Mouse (Mus musculus): ENCODE data around the gene Dynlt1f.
"Not testable (repeated sequence)": the region's sequence is repeated elsewhere in the genome, so short reads cannot be mapped to it uniquely, and the experiment has no call there.

Dynlt1f gene

GRCm38 (mm10) chr17:6655567-6656281, at the start of gene Dynlt1f:
Gene Dynlt1f (minus strand): TSS chr17:6655900.
- DNase-seq (ENCODE audit: low spot score in 2 of 2) = peak in 1 of 2 experiments; percentile 63

GRCm38 (mm10) chr17:6703381-6704270, 47.9 kb upstream of the Dynlt1f start:
- DNase-seq (ENCODE audit: low spot score in 2 of 2) = not testable (repeated sequence)

DNA sequence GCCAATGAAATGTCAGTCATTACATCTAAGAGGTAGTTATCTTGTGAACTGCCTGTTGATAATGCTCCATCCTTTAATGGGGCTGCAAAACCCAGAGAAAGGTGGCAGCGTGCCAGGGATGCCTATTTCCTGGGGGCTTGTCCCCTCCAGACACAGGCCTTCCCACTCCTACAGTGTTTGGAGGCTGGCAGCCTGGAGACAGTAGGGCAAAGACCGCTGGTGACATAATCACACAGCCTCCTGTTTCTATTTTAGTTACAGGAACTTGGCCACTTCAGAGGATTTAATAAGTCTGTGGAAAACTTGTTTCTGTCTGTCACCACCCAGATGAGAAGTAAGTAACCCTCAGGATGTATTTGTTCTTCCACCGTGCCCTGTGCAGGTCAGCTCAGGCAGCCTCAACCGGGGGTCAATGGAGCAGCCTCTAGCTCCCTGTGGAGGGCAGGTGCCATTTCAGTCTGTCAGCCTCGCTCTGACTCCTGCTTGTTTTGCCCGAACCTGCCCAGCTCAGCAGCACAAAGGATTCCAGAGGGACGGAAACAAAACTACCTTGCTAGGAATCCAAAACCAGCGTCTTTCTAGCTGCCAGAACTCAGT, 47.0 kb upstream of the Dynlt1f start:
- DNase-seq (ENCODE audit: low spot score in 2 of 2) = not testable (repeated sequence)

DNA sequence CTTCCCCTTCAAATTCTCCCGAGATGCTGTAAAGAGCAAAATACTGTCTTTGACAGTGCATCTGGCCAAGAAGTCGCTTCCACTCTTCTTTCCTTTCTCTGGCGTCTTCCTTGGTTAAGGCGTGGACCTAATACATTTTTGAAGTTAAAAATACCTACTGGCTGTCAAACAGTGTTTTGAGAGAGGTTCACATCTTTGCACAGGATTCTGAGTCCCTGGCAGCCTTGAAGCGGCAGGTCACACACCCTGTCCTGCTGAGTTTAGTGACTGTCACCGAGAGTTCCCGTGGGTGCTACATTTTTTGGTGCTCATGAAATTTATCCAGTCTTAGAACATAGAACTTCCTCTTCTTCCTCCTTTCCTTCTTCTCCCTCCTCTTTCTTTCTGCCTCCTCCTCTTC, 44.4 kb upstream of the Dynlt1f start:
- DNase-seq (ENCODE audit: low spot score in 2 of 2) = not testable (repeated sequence)

DNA sequence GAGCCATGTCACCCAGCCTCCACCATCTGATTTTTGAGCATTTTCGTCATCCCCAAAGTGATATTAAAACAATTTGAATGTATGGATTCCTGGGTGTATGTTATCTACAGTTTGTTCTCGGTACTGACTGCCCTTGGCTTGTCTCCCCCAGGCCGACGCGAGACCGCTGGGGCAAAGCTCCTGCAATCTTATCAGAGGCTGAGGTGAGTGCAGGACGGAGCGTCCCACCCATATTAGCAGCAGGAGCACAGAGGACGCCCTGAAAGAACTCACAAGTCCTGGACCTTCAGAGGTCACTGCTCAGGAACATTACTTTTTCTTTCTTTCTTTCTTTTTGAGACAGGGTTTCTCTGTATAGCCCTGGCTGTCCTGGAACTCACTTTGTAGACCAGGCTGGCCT, 43.8 kb upstream of the Dynlt1f start:
- DNase-seq (ENCODE audit: low spot score in 2 of 2) = not testable (repeated sequence)

GRCm38 (mm10) chr17:6697224-6697775, 41.6 kb upstream of the Dynlt1f start:
- DNase-seq (ENCODE audit: low spot score in 2 of 2) = peak in 1 of 2 experiments; percentile 63

DNA sequence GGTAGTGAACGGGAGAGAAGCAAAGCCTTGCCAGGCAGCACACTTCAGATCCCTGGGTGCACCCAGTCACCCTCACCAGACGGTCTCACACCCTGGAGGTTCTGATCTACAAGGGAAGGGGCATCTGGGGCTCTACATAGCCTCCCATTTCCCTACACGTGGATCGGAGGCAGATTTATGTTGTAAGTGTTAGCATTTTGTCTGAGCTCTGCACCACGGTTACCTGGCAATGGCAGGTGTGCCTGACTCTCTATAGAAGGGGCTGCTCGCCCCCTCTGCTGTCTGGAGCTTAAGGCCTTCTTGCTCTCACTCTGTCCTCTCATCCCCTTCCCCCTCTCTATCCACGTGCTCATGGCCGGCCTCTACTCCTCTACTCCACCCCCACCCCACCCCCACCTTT, 40.8 kb upstream of the Dynlt1f start:
- not testable (repeated sequence) for DNase-seq (ENCODE audit: low spot score in 2 of 2)

DNA sequence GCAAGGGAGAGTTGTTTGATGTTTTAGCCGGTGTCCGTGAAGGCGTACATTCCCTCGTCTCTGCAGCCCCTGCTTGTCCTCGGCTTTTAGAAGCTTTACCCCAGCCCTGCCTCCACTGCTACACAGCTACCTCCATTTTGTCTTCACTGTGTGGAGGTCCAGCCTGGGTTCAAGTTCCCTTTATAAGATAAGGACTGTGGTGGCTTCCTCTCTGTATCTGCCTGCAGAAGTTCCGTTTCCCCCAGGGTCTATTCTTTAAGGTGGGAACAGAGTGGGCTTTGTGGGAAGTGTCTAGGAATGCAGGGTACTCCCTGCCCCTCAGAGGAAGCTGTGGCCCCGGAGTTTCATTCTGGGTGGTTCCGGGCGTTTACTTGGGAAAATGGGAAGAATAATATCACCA, 40.0 kb upstream of the Dynlt1f start:
- not testable (repeated sequence) for DNase-seq (ENCODE audit: low spot score in 2 of 2)

DNA sequence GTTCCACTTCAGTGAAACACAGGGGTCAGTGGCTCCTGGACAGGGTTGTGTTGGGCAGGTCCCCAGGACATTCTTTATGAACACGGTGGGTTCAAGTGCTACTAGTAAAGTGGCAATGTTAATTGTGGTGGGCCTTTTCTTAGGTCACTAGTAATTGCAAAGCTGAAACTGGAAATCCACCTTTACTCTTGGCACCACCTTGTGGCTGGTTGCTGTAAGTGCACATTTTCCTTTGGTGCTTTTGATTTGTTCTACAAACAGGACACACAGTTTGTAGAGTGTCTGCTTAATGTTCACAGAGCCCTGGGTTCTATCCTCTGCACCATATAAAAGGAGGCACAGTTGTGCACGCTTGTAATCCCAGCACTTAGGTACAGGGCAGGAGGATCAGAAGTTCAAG, 35.9 kb upstream of the Dynlt1f start:
- DNase-seq (ENCODE audit: low spot score in 2 of 2) = peak; percentile 97 to 98

GRCm38 (mm10) chr17:6689344-6689743, 33.6 kb upstream of the Dynlt1f start:
- DNase-seq (ENCODE audit: low spot score in 2 of 2) = not testable (repeated sequence)

DNA sequence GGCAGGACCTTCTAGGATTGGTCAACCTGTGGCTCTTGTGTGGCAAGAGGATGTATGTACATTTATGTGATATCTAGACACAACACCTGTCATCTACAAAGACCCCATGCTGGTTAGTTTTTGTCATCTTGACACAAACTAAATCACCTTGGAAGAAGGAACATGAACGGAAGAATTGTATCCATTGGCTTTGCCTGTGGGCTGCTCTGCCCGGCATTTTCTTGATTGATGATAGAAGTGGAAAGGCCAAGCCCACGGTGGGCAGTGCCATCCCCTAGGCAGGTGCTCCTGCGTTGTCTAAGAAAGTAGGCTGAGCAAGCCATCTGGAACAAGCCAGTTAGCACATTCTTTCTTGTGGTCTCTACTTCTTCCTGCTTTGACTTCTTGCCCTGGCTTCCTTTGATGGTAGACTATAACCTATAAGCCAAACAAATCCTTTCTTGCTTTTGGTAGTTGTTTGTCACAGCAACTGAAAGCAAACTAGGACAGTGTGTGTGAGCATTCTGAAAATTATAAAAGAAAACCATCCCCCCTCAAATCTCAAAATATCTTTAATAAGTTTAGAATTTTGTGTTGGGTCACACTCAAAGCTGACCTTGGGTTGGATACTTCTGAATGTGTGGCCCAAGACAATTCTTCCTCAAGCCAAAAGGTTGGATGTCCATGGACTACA, 30.7 kb upstream of the Dynlt1f start:
- DNase-seq (ENCODE audit: low spot score in 2 of 2) = not testable (repeated sequence)

DNA sequence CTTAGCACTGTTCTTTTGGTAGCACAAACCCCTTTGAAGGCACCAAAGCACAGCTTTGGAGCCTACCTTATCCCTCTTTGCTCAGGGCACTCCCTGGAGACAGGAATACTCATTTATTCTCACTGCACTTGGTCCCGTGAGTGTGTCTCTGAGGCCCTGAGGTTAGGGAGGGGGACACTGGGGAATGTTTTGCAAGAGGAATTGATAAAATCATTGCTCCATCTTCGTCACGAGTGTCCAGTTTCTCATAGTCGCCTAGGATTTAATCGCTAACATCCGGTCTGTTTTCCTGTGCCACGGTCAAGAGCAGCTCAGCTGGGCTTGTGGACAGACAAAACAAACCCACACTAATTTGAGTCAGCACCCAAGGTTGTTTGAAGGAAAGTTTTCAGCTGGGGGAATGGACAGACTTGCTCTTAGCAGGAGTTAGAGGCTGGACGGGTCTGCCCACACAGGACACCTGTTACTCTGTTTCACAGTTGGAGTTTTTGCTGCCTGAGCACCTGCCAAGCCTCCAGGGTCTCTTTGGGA, 29.7 kb upstream of the Dynlt1f start:
- not testable (repeated sequence) for DNase-seq (ENCODE audit: low spot score in 2 of 2)

DNA sequence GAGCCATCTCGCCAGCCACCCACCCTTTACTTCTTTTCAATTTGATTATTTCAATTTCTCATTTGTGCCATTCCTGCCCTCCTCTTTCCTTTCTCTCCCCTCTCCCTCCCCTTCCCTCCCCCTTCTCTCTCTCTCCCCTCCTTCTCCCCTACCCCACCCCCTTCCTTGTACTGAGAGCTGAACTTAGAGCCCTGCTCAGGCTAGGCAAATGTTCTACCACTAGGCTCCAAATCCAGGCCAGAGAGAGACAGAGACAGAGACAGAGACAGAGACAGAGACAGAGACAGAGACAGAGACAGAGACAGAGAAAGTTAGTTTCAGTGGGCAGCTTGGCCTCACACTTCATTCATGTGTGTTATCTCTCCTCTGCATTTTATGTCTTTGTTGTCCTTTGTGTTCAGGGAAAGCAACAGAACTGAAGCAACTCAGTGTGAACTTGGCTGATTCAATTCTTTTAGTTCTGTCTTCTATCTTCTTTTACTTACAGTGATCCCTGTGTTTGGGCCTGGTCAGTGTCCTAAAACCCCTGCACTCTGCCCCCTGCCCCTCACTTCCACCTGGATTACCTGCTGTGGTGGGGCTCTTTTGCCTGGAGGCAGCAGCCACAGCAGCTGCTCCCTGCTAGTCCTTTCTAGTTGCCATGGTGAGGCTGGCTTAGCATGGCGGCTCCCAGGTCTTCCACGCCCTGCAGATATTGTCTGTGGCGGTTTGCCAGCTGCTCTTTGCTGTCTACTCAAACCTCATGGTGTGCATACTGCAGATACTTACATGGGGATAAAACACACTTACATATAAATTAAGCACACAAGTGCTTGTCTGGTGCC, 29.0 kb upstream of the Dynlt1f start:
- not testable (repeated sequence) for DNase-seq (ENCODE audit: low spot score in 2 of 2)

GRCm38 (mm10) chr17:6683702-6684101, 28.0 kb upstream of the Dynlt1f start:
- not testable (repeated sequence) for DNase-seq (ENCODE audit: low spot score in 2 of 2)

GRCm38 (mm10) chr17:6681721-6682120, 26.0 kb upstream of the Dynlt1f start:
- not testable (repeated sequence) for DNase-seq (ENCODE audit: low spot score in 2 of 2)

DNA sequence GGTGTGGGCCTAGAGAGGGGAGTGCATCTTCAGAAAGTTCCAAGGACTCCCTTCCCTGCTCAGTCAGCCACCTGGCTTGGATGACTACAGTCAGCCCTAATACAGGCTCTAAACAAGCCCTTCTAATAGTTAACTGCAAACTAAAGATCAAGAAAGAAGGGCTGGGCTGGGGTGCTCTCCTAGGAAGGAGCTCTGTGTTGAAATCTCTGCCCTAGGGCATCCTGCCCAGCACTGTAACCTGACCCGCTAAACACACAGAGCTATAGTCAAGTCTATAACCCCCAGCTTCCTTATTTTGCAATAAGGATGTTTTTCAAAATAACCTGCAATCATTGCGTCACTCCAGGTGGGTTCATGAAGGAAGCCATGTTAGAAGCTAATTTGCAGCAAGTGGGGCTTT, 22.4 kb upstream of the Dynlt1f start:
- DNase-seq (ENCODE audit: low spot score in 2 of 2) = not testable (repeated sequence)

DNA sequence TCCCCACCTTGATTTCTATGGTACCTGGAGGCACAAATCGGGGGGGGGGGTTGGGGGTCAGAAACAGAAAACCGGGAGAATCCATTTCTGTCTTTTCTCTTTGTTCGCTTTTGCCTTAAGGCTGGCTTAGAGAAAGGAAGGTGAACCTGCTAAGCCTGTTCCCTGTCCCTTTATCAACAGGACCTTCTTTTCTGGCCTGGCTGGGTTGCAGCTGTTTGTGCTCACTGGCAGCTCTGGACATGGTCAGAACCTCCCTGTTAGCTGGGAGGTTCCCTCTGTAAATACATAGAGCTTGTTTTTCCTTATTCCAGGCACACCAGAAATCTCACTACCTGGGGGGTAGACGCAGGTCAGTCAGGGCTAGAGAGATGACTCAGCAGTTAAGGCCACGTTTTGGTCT, 18.6 kb upstream of the Dynlt1f start:
- not testable (repeated sequence) for DNase-seq (ENCODE audit: low spot score in 2 of 2)

GRCm38 (mm10) chr17:6668522-6668921, 12.8 kb upstream of the Dynlt1f start:
- not testable (repeated sequence) for DNase-seq (ENCODE audit: low spot score in 2 of 2)

DNA sequence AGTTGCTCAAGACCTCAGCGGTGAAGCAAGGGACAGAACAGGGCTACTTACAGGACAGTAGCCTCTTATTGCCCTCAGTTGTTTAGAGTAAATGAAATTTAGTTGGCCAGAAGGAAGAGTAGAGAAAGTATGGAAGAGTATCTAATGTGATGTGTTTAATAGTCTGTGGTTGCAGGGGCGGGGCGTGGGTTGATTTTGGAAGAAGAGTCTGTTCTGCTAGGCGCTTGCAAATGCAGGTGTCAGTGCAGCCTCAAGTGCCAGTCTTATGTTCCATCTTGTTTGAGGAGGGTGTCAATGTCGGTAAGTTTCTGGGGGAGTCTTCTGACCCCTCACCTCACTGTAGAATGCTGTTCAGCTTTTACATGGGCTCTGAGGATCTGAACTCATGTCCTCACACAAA, 9.7 kb upstream of the Dynlt1f start:
- DNase-seq (ENCODE audit: low spot score in 2 of 2) = not testable (repeated sequence)

- not testable (repeated sequence) for DNase-seq (ENCODE audit: low spot score in 2 of 2)
Measured at GRCm38 (mm10) chr17:6662840-6663239, 7.1 kb upstream of the Dynlt1f start.

All from cerebellum, postnatal 4 days (tissue).